Mouse (Mus musculus) left cerebral cortex, postnatal 14 days (tissue): ENCODE results near the gene Grm8. TPM values are rescaled to one million over a fixed set of nuclear protein-coding genes. Genes with fewer than 3 reads are reported as not detected.

Source experiments
- DNase-seq, 2 experiments: peaks; one replicate each; pipeline ENCODE4 v3.0.0; 2021 to 2022; ENCODE audit warnings: low spot score in 2 of 2, mixed read lengths in 1 of 2
- intact Hi-C: fragments of 180-260 bp; cut with DNase I; formaldehyde crosslinking; loops from one replicate; pipeline ENCODE4 v1.15.1; 2025
- microRNA-seq, 2 experiments: library from miRNA; unstranded; fragments of <30 nt; microRNA quantifications; one replicate each; pipeline ENCODE4 v1.2.0; 2022
- total RNA-seq, 2 experiments: library from RNA; stranded (reverse); gene quantifications; 2 replicates each; pipeline ENCODE4 v1.2.3; 2021

Grm8 gene
- total RNA-seq, 2 experiments from 2014 or later: 19.5 TPM

GRCm38 (mm10) chr6:27348272-27348671, 786.7 kb downstream of the Grm8 start:
- intact Hi-C loops: no loop called here
- DNase-seq: peak in 1 of 2 experiments; percentile 3

DNA sequence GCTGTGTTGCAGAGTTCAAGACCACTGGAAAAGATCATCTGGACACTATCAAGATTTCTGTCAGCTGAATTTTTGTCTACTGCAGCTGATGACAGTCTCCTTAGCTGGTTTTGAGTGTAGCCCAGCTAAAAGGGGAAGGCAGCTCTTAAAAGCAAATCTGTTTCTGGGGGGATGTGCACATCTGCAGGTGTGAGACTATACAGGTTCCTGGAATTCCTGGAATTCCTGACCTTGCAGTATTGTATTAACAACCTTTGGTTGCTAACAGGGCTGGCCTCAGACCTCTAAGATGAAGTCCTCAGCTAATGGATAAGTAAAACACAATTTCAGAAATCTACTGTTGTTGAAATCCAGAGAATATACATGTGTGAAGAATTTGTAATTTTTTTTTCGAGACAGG, 788.7 kb downstream of the Grm8 start:
- intact Hi-C loops: no loop called here
- no peak for DNase-seq

- no peak for DNase-seq
- intact Hi-C loops: no loop called here
Observed at GRCm38 (mm10) chr6:27340131-27340530, 794.8 kb downstream of the Grm8 start.

DNA sequence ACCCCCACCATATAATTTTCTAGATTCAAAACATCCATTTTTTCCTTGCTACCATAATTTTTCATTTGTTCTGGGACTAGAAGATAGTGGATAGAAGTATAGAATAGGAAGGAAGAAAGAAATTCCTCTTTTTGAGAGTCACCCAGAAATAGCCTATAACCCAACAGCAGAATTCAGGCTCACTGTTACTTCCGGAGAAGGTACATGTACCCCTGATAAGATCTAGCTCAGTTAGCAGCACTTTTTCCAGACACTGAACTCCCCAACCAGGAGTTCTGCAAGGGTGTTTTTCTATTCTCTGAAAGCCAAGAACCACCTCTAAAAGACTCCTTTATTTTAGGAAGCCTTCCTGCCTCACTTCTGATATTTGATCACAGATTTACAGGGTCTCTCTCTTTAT, 816.4 kb downstream of the Grm8 start:
- DNase-seq: no peak
- intact Hi-C loops: no loop called here

DNA sequence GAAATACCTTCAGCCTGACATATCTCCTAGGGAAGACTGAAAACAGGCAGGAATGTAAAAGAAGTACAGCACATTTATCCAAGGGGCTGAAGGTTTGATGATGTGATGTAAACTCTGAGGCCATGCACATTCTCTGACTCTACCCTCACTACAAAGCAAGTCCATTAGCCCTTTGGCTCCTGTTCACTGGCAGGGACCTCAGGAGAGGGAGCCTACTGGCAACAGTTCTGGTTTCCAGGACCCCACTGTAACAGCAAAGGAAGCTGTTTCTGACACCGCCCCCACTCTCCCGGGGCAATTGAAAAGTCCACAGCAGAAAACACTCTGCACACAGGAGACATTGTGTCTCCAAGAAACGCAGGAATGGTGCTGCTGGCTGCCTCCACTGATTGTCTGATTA, 817.6 kb downstream of the Grm8 start:
- peak in 1 of 2 experiments; percentile 3 for DNase-seq
- intact Hi-C loops: no loop called here

GRCm38 (mm10) chr6:27316018-27316417, 819.0 kb downstream of the Grm8 start:
- DNase-seq: no peak
- intact Hi-C loops: no loop called here

- no peak for DNase-seq
- intact Hi-C loops: no loop called here
Observed at GRCm38 (mm10) chr6:27314273-27315009, 820.5 kb downstream of the Grm8 start.

GRCm38 (mm10) chr6:27310401-27310800, 824.6 kb downstream of the Grm8 start:
- intact Hi-C loops: no loop called here

DNA sequence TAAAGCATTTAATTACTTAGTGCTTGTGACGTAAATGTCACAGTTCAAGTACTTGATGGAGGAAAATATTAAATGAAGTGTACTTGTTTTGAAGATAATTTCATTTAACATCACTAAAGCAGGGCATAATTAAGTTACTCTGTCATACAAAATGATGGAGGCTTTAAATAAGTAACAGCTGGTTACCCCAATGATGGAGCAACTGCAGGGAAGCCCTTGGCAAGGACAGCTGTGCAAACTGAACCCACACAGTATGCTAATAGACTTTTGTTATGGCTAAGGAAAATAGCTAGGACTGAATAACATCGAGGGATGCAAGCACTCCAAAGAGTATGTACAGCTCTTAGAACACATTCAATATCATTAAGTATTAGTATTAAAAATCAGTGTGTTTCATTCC, 829.6 kb downstream of the Grm8 start:
- no peak for DNase-seq
- intact Hi-C loops: no loop called here

More at GRCm38 (mm10) chr6:27310401-27310800, 824.6 kb downstream of the Grm8 start:
- DNase-seq: no peak

GRCm38 (mm10) chr6:27264972-27265371, 870.0 kb downstream of the Grm8 start:
- no peak for DNase-seq
- intact Hi-C loops: no loop called here

- no peak for DNase-seq
- intact Hi-C loops: no loop called here
Observed at GRCm38 (mm10) chr6:27262611-27263010, 872.4 kb downstream of the Grm8 start.

DNA sequence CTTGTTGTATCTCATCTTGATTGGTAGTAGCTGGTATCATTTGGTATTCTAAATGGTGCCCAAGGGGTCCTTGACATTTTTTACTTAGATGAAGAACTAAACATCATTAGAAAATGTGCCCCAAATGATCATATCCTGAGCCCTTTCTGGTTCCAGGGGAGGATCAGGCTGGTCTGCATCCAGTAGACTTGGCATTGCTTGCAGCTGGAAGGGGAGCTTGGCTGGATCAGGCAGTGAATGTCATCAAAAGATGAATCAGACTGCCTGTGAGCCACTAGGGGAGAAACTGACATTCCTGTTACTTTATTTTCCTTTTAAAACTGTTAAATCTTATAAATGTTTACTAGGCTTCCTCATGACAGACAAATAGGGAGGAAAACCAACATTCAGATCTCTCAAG, 894.6 kb downstream of the Grm8 start:
- no peak for DNase-seq
- intact Hi-C loops: no loop called here

GRCm38 (mm10) chr6:27239968-27240367, 895.0 kb downstream of the Grm8 start:
- intact Hi-C loops: no loop called here
- DNase-seq: no peak

Small RNAs within 50 kb of the gene (microRNA-seq; reads per million reads assigned to microRNA genes)
- 79.4 to 87.9 reads per million in 2 experiments for gene Mir592
